Mouse (Mus musculus) intestine, embryonic 15.5 days (tissue): ENCODE data around the gene Ift52. TPM values are rescaled to one million over a fixed set of nuclear protein-coding genes. Genes with fewer than 3 reads are reported as not detected.

Experiments
- ATAC-seq: fragments of 200-750 bp; cut with Nextera tagmentation; 2 replicates; pipeline ENCODE4 v1.8.0; 2017; ENCODE audit warnings: moderate TSS enrichment, moderate library complexity
- H3K27ac ChIP-seq: fragments of 300-500 bp; sonication (generic); 2 replicates; pipeline ENCODE4 v1.5.1; 2015; ENCODE audit warnings: mild to moderate bottlenecking, inconsistent platforms
- H3K27me3 ChIP-seq: fragments of 300-500 bp; sonication (generic); replicated peaks from 2 replicates; pipeline ENCODE4 v1.6.1; 2015; ENCODE audit warnings: inconsistent platforms
- H3K36me3 ChIP-seq: fragments of 300-500 bp; sonication (generic); 2 replicates; pipeline ENCODE4 v1.6.1; 2015; ENCODE audit warnings: inconsistent platforms
- H3K4me1 ChIP-seq: fragments of 300-500 bp; sonication (generic); replicated peaks from 2 replicates; pipeline ENCODE4 v1.6.1; 2015; ENCODE audit warnings: inconsistent platforms
- H3K4me2 ChIP-seq: fragments of 300-500 bp; sonication (generic); replicated peaks from 2 replicates; pipeline ENCODE4 v1.6.1; 2015; ENCODE audit warnings: mild to moderate bottlenecking, inconsistent platforms
- H3K4me3 ChIP-seq: fragments of 300-500 bp; sonication (generic); replicated peaks from 2 replicates; pipeline ENCODE4 v1.5.1; 2015; ENCODE audit warnings: inconsistent platforms
- H3K9ac ChIP-seq: fragments of 300-500 bp; sonication (generic); 2 replicates; pipeline ENCODE4 v1.6.1; 2015; ENCODE audit warnings: inconsistent platforms
- H3K9me3 ChIP-seq: fragments of 300-500 bp; sonication (generic); 2 replicates; pipeline ENCODE4 v1.6.1; 2016; ENCODE audit warnings: inconsistent platforms
- WGBS: fragments of 180-500 bp; shearing (Covaris S2); methylation state at CpG from one replicate; pipeline ENCODE4 v1.1.7; 2015; 5-methylcytosine and 5-hydroxymethylcytosine counted together
- polyA plus RNA-seq: library from polyadenylated mRNA; unstranded; fragments of >200 nt; fragmentation: Nextera tagmentation; extraction: Ambion mirVana; gene quantifications from 2 replicates; pipeline ENCODE4 v1.2.1, GENCODE M21; 2015

The Ift52 gene
- polyA plus RNA-seq, 1 experiment from 2014 or later: 47.7 TPM

DNA sequence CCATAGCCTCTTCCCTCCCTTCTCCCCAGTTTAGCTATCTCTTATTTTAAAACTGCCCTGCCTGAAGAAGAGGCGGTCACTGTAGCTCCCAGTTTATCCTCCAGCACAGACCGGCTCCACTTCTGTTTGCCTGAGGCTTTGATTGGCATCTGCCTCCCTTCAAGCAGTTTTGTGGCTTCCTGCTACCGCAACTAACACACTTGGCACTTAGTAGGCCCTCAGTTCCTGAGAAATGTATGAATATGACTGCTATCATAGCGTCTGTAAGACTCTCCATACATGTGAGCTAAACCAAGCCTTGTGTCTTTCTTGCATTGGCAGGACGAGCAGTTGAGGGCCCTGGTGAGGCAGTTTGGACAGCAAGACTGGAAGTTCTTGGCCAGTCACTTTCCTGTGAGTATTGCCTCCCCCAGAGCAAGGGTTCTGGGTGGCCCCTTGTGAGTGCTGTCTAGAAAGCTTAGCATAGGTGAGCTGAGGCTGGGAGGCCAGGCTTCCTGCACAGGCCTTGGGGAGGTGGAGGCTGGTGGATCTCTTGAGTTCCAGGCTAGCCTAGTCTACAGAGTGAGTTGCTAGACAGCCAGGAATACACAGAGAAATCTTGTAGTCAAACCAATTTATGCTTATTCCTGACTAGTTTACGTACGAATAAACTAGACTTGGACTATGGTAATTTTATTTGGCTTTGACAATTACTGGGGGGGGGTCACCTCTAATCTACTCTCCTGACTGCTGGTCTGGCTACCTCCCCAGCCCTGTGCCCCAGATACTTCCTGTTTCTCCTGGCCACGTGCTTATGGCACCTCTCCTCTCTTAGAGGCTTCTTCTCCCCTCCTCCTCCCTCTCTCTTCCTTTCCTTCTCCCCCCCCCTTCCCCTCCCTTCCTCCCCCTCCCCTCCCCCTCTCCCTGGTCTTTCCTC lies 44.3 kb downstream of the Ift52 start:
- H3K4me3 ChIP-seq: no peak overlapping the region
- H3K9me3 ChIP-seq: no peaks in the 10 kb centered on the region
- no peak overlapping the region for H3K9ac ChIP-seq
- WGBS: 77% methylated on average over 8 of the region's 8 CpGs
- H3K27me3 ChIP-seq: no peaks in the 10 kb centered on the region
- 0 out of 2 replicates have a peak, but pooled peaks cover 3% of the 10 kb centered on the region for H3K36me3 ChIP-seq
- no peak for ATAC-seq
- no peak overlapping the region for H3K4me2 ChIP-seq
- H3K27ac ChIP-seq: no peak overlapping the region
- no peaks in the 10 kb centered on the region for H3K4me1 ChIP-seq

DNA sequence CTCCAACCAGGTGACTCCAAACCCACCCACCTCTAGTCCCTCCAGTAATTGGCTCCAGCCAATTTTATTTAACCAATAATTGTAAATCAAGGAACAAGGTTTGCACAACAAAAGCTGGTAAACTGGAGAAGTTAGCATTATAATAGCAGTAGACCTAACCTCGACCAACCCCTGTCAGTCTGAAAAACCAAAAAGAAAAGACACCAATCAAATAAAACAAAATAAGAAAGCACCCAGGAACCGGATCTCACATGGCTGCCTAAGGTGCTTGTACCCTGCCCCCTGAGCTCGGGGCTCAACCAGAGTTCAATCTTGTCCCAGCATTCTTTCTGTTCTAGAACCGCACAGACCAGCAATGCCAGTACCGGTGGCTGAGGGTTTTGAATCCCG lies 45.0 kb downstream of the Ift52 start:
- no peaks in the 10 kb centered on the region for H3K27me3 ChIP-seq
- 83% methylated on average over 6 of the region's 6 CpGs for WGBS
- H3K27ac ChIP-seq: no peak overlapping the region
- H3K9ac ChIP-seq: no peak overlapping the region
- H3K4me2 ChIP-seq: no peak overlapping the region
- H3K4me1 ChIP-seq: no peaks in the 10 kb centered on the region
- H3K4me3 ChIP-seq: no peak overlapping the region
- 0 out of 2 replicates have a peak, but pooled peaks cover 3% of the 10 kb centered on the region for H3K36me3 ChIP-seq
- ATAC-seq: no peak
- no peaks in the 10 kb centered on the region for H3K9me3 ChIP-seq

DNA sequence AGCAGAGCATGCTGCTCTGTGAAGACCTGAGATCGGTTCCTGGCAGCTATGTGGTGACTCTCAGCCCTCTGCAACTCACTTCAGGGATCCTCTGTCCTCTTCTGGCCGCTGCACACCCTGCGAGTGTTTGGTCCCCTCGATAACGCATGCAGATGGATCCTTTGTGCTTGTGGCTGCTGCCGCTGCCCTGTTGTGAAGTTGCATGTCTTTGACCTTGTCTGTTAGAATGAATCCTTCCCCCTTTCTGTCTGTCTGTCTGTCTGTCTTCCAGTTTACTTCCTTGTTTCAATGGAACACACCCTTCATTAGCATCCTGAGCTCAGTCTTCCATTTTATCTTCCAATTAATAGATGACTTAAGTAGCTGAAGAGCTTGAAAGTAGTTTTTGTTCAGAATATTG lies 49.2 kb downstream of the Ift52 start:
- no peaks in the 10 kb centered on the region for H3K27me3 ChIP-seq
- H3K4me3 ChIP-seq: no peak overlapping the region
- no peak overlapping the region for H3K27ac ChIP-seq
- H3K9ac ChIP-seq: no peak overlapping the region
- 0 out of 2 replicates have a peak, but pooled peaks cover 3% of the 10 kb centered on the region for H3K36me3 ChIP-seq
- no peak for ATAC-seq
- no peaks in the 10 kb centered on the region for H3K9me3 ChIP-seq
- H3K4me1 ChIP-seq: no peaks in the 10 kb centered on the region
- WGBS: 91% methylated on average over 6 of the region's 6 CpGs
- H3K4me2 ChIP-seq: no peak overlapping the region

DNA sequence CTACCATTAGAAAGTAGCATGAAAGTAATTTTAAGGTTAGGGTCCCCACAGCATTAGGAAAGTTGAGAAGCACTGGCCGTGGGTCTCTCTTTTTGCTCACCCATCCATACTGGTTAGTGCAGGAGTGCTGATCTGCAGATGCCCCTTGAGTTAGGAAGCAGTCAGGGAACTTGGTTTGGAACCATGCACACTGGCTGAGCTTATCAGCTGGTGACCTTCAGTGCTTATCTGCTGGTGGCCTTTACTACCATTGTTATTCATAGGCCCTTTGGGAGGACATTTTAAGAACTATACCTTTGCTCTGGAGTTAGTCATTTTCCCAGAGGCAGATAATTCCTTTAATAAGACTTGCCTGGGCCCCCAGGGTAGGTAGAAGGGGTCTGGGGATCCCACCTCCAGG lies 50.1 kb downstream of the Ift52 start:
- H3K4me2 ChIP-seq: no peak overlapping the region
- 80% methylated on average over 1 of the region's 1 CpGs for WGBS
- no peaks in the 10 kb centered on the region for H3K27me3 ChIP-seq
- no peaks in the 10 kb centered on the region for H3K4me1 ChIP-seq
- no peaks in the 10 kb centered on the region for H3K9me3 ChIP-seq
- no peak for ATAC-seq
- peaks cover 3% of the 10 kb centered on the region; the same call in 1 of the 2 replicates for H3K36me3 ChIP-seq
- H3K27ac ChIP-seq: no peak overlapping the region
- H3K4me3 ChIP-seq: no peak overlapping the region
- no peak overlapping the region for H3K9ac ChIP-seq

GRCm38 (mm10) chr2:163070213-163070612 lies 53.1 kb downstream of the Ift52 start:
- Histone ChIP-seq H3K27me3 (no peaks in the 10 kb centered on the region), H3K4me1 (0 out of 2 replicates have a peak, but pooled peaks cover 3% of the 10 kb centered on the region), H3K4me3 (no peak overlapping the region), H3K9me3 (no peaks in the 10 kb centered on the region), H3K27ac (no peak overlapping the region), H3K36me3 (peaks cover 12% of the 10 kb centered on the region; the same call in 1 of the 2 replicates), H3K9ac (no peak overlapping the region), H3K4me2 (no peak overlapping the region)
- no peak for ATAC-seq
- WGBS: 86% methylated on average over 3 of the region's 3 CpGs

GRCm38 (mm10) chr2:163071590-163071989 lies 54.4 kb downstream of the Ift52 start:
- Histone ChIP-seq H3K9me3 (no peaks in the 10 kb centered on the region), H3K36me3 (peaks cover 12% of the 10 kb centered on the region; the same call in 1 of the 2 replicates), H3K27me3 (no peaks in the 10 kb centered on the region), H3K4me3 (no peak overlapping the region), H3K9ac (no peak overlapping the region), H3K4me2 (no peak overlapping the region), H3K27ac (no peak overlapping the region), H3K4me1 (0 out of 2 replicates have a peak, but pooled peaks cover 3% of the 10 kb centered on the region)
- no peak for ATAC-seq
- 66% methylated on average over 3 of the region's 3 CpGs for WGBS

DNA sequence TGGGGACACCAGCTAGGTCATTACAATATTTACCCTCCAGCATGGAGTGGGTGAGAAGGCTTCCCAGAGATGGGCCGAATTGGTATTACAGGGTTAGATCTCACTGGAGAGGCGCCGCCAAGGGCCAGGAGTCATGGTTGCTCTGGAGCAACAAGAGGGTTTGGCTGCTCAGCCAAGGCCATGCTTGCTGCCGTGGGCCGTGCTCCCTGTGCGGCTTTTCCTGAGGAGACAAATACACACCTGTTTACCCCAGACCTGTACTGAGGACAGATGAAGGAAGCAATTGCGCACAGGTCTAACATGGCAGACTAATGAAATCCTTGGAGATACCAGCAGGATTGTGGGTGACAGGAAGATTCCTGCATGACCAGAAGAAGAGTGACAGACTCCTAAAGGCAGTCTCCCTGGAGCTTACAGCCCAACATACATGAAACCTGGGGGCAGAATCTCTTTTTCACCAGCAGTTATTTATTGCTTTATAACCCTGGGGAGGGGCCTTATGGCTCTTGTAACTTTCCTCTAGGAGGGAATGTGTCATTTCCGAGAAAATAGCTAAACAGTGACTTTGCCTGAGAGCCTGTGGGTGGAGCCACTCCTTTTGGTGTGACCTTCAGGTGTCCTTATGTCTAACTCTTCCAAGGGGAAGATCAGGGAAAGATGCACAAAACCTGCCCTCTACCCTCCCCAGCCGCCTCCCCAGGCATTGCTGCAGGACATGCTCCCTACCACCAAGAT lies 56.0 kb downstream of the Ift52 start:
- WGBS: 57% methylated on average over 9 of the region's 9 CpGs
- Histone ChIP-seq H3K9ac (no peak overlapping the region), H3K4me3 (no peak overlapping the region), H3K4me1 (0 out of 2 replicates have a peak, but pooled peaks cover 3% of the 10 kb centered on the region), H3K27me3 (no peaks in the 10 kb centered on the region), H3K27ac (peak overlapping the region; percentile 80), H3K36me3 (peaks cover 12% of the 10 kb centered on the region; the same call in 1 of the 2 replicates), H3K9me3 (no peaks in the 10 kb centered on the region), H3K4me2 (no peak overlapping the region)
- peak; percentile 87 for ATAC-seq

GRCm38 (mm10) chr2:163074006-163074405 lies 56.9 kb downstream of the Ift52 start:
- H3K4me2 ChIP-seq: no peak overlapping the region
- no peak overlapping the region; the same call in 1 of the 2 replicates for H3K27ac ChIP-seq
- H3K4me3 ChIP-seq: no peak overlapping the region
- H3K27me3 ChIP-seq: no peaks in the 10 kb centered on the region
- 0 out of 2 replicates have a peak, but pooled peaks cover 3% of the 10 kb centered on the region for H3K4me1 ChIP-seq
- WGBS: 84% methylated on average over 7 of the region's 7 CpGs
- H3K9ac ChIP-seq: no peak overlapping the region
- H3K36me3 ChIP-seq: peaks cover 12% of the 10 kb centered on the region; the same call in 1 of the 2 replicates
- ATAC-seq: 0 out of 2 replicates have a peak, but pooled peaks have one; percentile 13
- no peaks in the 10 kb centered on the region for H3K9me3 ChIP-seq

DNA sequence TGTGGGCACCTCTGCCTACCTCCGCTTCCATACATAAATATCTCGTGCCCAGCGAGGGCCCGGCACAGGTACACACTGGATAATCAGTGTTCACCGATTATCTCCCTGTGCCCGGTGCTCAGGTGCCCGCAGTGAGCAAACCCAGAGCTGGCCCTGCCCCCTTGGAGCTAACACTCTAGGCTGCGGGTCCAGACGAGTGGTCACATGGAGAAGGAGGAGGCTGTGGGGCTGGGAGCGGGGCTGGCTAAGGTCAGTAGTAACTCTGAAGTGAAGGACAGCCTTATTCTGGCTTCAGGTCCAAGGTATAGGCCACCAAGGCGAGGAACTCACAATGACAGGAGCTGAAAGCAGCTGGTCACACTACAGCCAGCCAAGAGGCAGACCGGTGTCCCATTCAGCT lies 57.7 kb downstream of the Ift52 start:
- H3K9ac ChIP-seq: no peak overlapping the region
- H3K4me3 ChIP-seq: no peak overlapping the region
- 92% methylated on average over 12 of the region's 12 CpGs for WGBS
- no peaks in the 10 kb centered on the region for H3K9me3 ChIP-seq
- no peak overlapping the region for H3K4me2 ChIP-seq
- no peaks in the 10 kb centered on the region for H3K27me3 ChIP-seq
- peaks cover 12% of the 10 kb centered on the region; the same call in 1 of the 2 replicates for H3K36me3 ChIP-seq
- 0 out of 2 replicates have a peak, but pooled peaks cover 3% of the 10 kb centered on the region for H3K4me1 ChIP-seq
- ATAC-seq: no peak
- H3K27ac ChIP-seq: no peak overlapping the region

DNA sequence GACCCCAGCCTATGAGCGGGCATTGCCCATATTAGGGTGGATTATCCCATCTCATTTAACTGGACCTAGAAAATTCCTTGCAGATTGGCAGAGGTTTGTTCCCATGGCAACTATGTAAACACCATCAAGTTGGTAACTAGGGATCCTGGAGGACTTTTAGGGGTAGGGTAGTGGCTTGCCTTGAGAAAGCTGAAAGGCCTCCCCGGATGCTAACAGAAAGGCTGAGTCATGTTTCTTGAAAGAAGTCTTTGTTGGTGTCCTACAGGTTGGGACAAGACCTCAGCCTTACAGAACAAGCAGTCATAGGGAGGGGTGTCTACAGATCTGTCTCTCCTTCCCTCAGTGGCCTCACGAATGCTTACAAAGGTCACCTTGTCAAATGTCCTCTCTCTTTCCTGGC lies 58.1 kb downstream of the Ift52 start:
- no peaks in the 10 kb centered on the region for H3K9me3 ChIP-seq
- H3K4me3 ChIP-seq: no peak overlapping the region
- peaks cover 12% of the 10 kb centered on the region; the same call in 1 of the 2 replicates for H3K36me3 ChIP-seq
- 82% methylated on average over 3 of the region's 3 CpGs for WGBS
- H3K4me1 ChIP-seq: 0 out of 2 replicates have a peak, but pooled peaks cover 3% of the 10 kb centered on the region
- H3K27ac ChIP-seq: no peak overlapping the region
- H3K4me2 ChIP-seq: no peak overlapping the region
- no peak for ATAC-seq
- no peaks in the 10 kb centered on the region for H3K27me3 ChIP-seq
- no peak overlapping the region for H3K9ac ChIP-seq

- no peaks in the 10 kb centered on the region for H3K9me3 ChIP-seq
- no peaks in the 10 kb centered on the region for H3K4me1 ChIP-seq
- ATAC-seq: no peak
- 0 out of 2 replicates have a peak, but pooled peaks cover 8% of the 10 kb centered on the region for H3K36me3 ChIP-seq
- H3K9ac ChIP-seq: no peak overlapping the region
- no peak overlapping the region for H3K4me3 ChIP-seq
- WGBS: 92% methylated on average over 4 of the region's 4 CpGs
- H3K27ac ChIP-seq: no peak overlapping the region
- H3K4me2 ChIP-seq: no peak overlapping the region
- H3K27me3 ChIP-seq: no peaks in the 10 kb centered on the region
Observed at GRCm38 (mm10) chr2:163079041-163079440, 61.9 kb downstream of the Ift52 start.

GRCm38 (mm10) chr2:163082591-163082990 lies 65.4 kb downstream of the Ift52 start:
- no peaks in the 10 kb centered on the region for H3K36me3 ChIP-seq
- H3K4me1 ChIP-seq: no peaks in the 10 kb centered on the region
- no peak for ATAC-seq
- WGBS: 66% methylated on average over 5 of the region's 5 CpGs
- no peak overlapping the region for H3K27ac ChIP-seq
- H3K27me3 ChIP-seq: no peaks in the 10 kb centered on the region
- no peak overlapping the region for H3K4me2 ChIP-seq
- H3K4me3 ChIP-seq: no peak overlapping the region
- H3K9me3 ChIP-seq: no peaks in the 10 kb centered on the region
- H3K9ac ChIP-seq: no peak overlapping the region
